Mouse (Mus musculus) left cerebral cortex, adult 6 months (tissue): ENCODE measurements around the gene Hadhb. TPM values are rescaled to one million over a fixed set of nuclear protein-coding genes. Genes with fewer than 3 reads are reported as not detected.

Source experiments
- long read RNA-seq, 2 experiments: library from polyadenylated mRNA; unstranded; transcript quantifications; one replicate each; pipeline ENCODE4 v2.0.0; 2019 to 2020
- polyA plus RNA-seq: library from polyadenylated mRNA; unstranded; fragments of <200 nt; fragmentation: Nextera tagmentation; gene quantifications from 2 replicates; pipeline ENCODE4 v1.2.3, GENCODE M21; 2021

The Hadhb gene
- 112 and 115 TPM in 2 replicates for polyA plus RNA-seq
- long read RNA-seq, experiment 1, transcript Hadhb-201 (16 exons, 2,033 nt) = major isoform, 691 of 979 reads
- long read RNA-seq, experiment 1, transcript Hadhb-202 (16 exons, 2,045 nt) = minor isoform, 6 of 979 reads
- long read RNA-seq, experiment 1, transcript Hadhb-203 (16 exons, 2,048 nt) = minor isoform, 224 of 979 reads
- long read RNA-seq, experiment 1, partial matches to known transcripts = 30 of 979 reads
- long read RNA-seq, experiment 1, other reads (novel, unspliced or antisense) = 28 of 979 reads
- long read RNA-seq, experiment 2, transcript Hadhb-201 (16 exons, 2,033 nt) = major isoform, 124 of 197 reads
- long read RNA-seq, experiment 2, transcript Hadhb-203 (16 exons, 2,048 nt) = minor isoform, 43 of 197 reads
- long read RNA-seq, experiment 2, partial matches to known transcripts = 25 of 197 reads
- long read RNA-seq, experiment 2, other reads (novel, unspliced or antisense) = 3 of 197 reads

GRCm38 (mm10) chr5:30154474-30155394 lies at the start of gene Hadhb, which contains the start of gene Hadha:
TSS of gene Hadhb (plus strand) at chr5:30155248.
TSS of gene Hadha (minus strand) at chr5:30155162.

GRCm38 (mm10) chr5:30105668-30106300 lies 49.3 kb upstream of the Hadhb start, which contains the start of gene 3110082J24Rik:
TSS of gene 3110082J24Rik (minus strand) at chr5:30106086.

GRCm38 (mm10) chr5:30205493-30205892 lies 50.4 kb downstream of the Hadhb start, which contains the start of gene Adgrf3:
TSS of gene Adgrf3 (minus strand) at chr5:30205722.

GRCm38 (mm10) chr5:30232271-30232971 lies 77.4 kb downstream of the Hadhb start, which contains the start of gene Selenoi:
TSS of gene Selenoi (plus strand) at chr5:30232581.

Other genes starting within 250 kb of the Hadhb start
- gene Il6, start 142.1 kb upstream of the Hadhb start, polyA plus RNA-seq = 0.11 TPM in 1 of 2 replicates, not detected in the other
- gene Tyms, start 81.6 kb upstream of the Hadhb start, polyA plus RNA-seq = 3.7 and 4.1 TPM in 2 replicates
- 0.99 and 5.0 TPM in 2 replicates for gene Garem2, start 50.1 kb upstream of the Hadhb start, polyA plus RNA-seq
- gene 3110082J24Rik, start 49.2 kb upstream of the Hadhb start, polyA plus RNA-seq = 0.93 and 6.4 TPM in 2 replicates
- gene Hadha, start 86 bp upstream of the Hadhb start, polyA plus RNA-seq = 36.1 and 43.7 TPM in 2 replicates
- not detected in 2 replicates for gene Adgrf3, start 50.5 kb downstream of the Hadhb start, polyA plus RNA-seq
- gene Selenoi, start 77.3 kb downstream of the Hadhb start, polyA plus RNA-seq = 14.2 and 14.3 TPM in 2 replicates
- gene Drc1, start 126.1 kb downstream of the Hadhb start, polyA plus RNA-seq = 9.9 and 13.2 TPM in 2 replicates